10 mouse cellular contexts compared by ENCODE assay signal in the genomic region with DNA sequence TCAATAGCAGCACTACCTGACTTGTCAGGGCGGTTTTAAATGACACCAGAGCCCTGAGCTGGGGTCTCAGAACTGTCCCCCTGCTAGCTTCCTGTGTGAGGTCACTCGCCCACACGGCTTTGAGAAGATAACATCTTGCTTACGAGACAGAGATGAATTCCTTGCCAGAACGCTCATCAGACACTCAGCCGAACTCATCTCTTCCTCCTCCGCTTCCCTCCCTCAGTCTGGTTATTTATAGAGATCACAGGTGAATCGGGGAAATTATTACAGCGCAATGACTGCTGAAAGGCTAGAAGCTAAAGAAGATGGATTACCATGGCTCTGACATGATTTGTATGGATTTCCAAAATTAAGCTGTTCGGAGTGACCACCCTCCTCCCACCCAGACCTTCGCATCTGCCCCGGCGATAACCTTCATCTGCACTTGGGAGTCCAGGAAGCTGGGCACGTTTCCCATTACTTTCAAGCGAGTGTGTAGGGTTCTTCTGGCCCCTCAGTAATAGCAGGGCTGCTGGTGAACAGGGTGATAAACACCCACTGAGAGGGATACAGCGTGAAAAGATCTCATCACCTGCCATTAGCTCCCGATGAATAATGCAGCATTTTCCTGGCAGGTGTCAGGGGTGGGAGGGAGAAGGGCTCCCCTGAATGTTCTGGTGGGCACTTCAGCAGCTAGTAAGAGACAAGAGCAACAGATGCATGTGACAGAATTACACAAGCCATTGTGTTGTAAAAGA.
DNase-seq lines count a peak whose midpoint lies in the region; ATAC-seq and TF ChIP-seq lines count a peak whose summit lies in the region.
"Had no signal": no experiment of that assay in that cellular context is flagged by ENCODE, and none has a peak within 500 bp of the region (broad histone marks: within the 10 kb centered on the region; RNA-seq: fewer than 3 reads in every experiment).

No protein-coding gene starts in this region.

- no peak for DNase-seq in kidney, postnatal 36 days
- DNase-seq in frontal cortex, postnatal 36 days (ENCODE audit: low spot score in 2 of 2) = peak; percentile 32 to 42
- DNase-seq: kidney, adult 11 months; lung, adult 2 months had no signal

- H3K36me3 ChIP-seq in kidney, embryonic 16.5 days (ENCODE audit: insufficient read depth, low read length) = no peaks in the 10 kb centered on the region
- H3K36me3 ChIP-seq in midbrain, embryonic 15.5 days (replicated peaks) = no peaks in the 10 kb centered on the region
- H3K36me3 ChIP-seq in intestine, embryonic 15.5 days = no peaks in the 10 kb centered on the region
- H3K36me3 ChIP-seq: embryonic facial prominence, embryonic 13.5 days had no signal

- no peak for TF ChIP-seq POLR2A in cortical plate, adult 2 months (IDR thresholded peaks at IDR 0.05; ENCODE audit: extremely low read depth, insufficient read depth, low read length)

- TF ChIP-seq CTCF in cortical plate, adult 2 months (IDR thresholded peaks at IDR 0.05; ENCODE audit: extremely low read depth, insufficient read depth, low read length) = no peak

- no peaks in the 10 kb centered on the region for H3K9me3 ChIP-seq in kidney, embryonic 16.5 days (ENCODE audit: low read length)
- H3K9me3 ChIP-seq in midbrain, embryonic 15.5 days = no peaks in the 10 kb centered on the region
- H3K9me3 ChIP-seq in intestine, embryonic 15.5 days = no peaks in the 10 kb centered on the region
- H3K9me3 ChIP-seq: embryonic facial prominence, embryonic 13.5 days had no signal

- H3K4me3 ChIP-seq in kidney, embryonic 16.5 days (ENCODE audit: low read length) = no peak overlapping the region
- H3K4me3 ChIP-seq in cortical plate, adult 2 months (ENCODE audit: insufficient read depth, low read length) = 0 out of 2 replicates have a peak overlapping the region, but pooled peaks have one; percentile 19
- peak overlapping the region; percentile 8; the same call in 1 of the 2 replicates for H3K4me3 ChIP-seq in midbrain, embryonic 15.5 days
- no peak overlapping the region for H3K4me3 ChIP-seq in intestine, embryonic 15.5 days (replicated peaks)
- H3K4me3 ChIP-seq: embryonic facial prominence, embryonic 13.5 days had no signal

- 0 out of 2 replicates have a peak overlapping the region, but pooled peaks have one; percentile 8 for H3K4me2 ChIP-seq in kidney, embryonic 16.5 days (replicated peaks; ENCODE audit: low read depth, low read length)
- peak overlapping the region; percentile 26 for H3K4me2 ChIP-seq in midbrain, embryonic 15.5 days
- no peak overlapping the region for H3K4me2 ChIP-seq in intestine, embryonic 15.5 days (replicated peaks)
- H3K4me2 ChIP-seq: embryonic facial prominence, embryonic 13.5 days had no signal

- WGBS in kidney, embryonic 16.5 days = 8% methylated on average over 17 of the region's 17 CpGs
- WGBS in midbrain, embryonic 15.5 days = 37% methylated on average over 17 of the region's 17 CpGs
- 27% methylated on average over 17 of the region's 17 CpGs for WGBS in intestine, embryonic 15.5 days

- H3K4me1 ChIP-seq in kidney, embryonic 16.5 days (ENCODE audit: insufficient read depth, low read length) = peaks cover 8% of the 10 kb centered on the region
- H3K4me1 ChIP-seq in cortical plate, adult 2 months (ENCODE audit: control insufficient read depth, insufficient read depth, low read length) = no peaks in the 10 kb centered on the region
- peaks cover 11% of the 10 kb centered on the region for H3K4me1 ChIP-seq in midbrain, embryonic 15.5 days
- H3K4me1 ChIP-seq in intestine, embryonic 15.5 days (replicated peaks) = no peaks in the 10 kb centered on the region
- H3K4me1 ChIP-seq: embryonic facial prominence, embryonic 13.5 days had no signal

- no peak for ATAC-seq in kidney, embryonic 16.5 days (ENCODE audit: low FRiP score, low TSS enrichment)
- peak; percentile 75 for ATAC-seq in midbrain, embryonic 15.5 days (replicated peaks)
- no peak for ATAC-seq in intestine, embryonic 15.5 days
- ATAC-seq in erythroblast, adult 5-6 weeks (replicated peaks; ENCODE audit: low FRiP score, poor library complexity, severe bottlenecking) = no peak

- H3K27me3 ChIP-seq in kidney, embryonic 16.5 days (ENCODE audit: insufficient read depth, low read length) = no peaks in the 10 kb centered on the region
- H3K27me3 ChIP-seq in midbrain, embryonic 15.5 days (replicated peaks) = no peaks in the 10 kb centered on the region
- H3K27me3 ChIP-seq in intestine, embryonic 15.5 days (replicated peaks) = no peaks in the 10 kb centered on the region
- H3K27me3 ChIP-seq: embryonic facial prominence, embryonic 13.5 days had no signal

- H3K27ac ChIP-seq in kidney, embryonic 16.5 days (ENCODE audit: low read length) = no peak overlapping the region
- H3K27ac ChIP-seq in cortical plate, adult 2 months (ENCODE audit: insufficient read depth, low read length) = peak overlapping the region; percentile 57; the same call in 1 of the 2 replicates
- H3K27ac ChIP-seq in midbrain, embryonic 15.5 days = peak overlapping the region; percentile 30
- no peak overlapping the region for H3K27ac ChIP-seq in intestine, embryonic 15.5 days
- H3K27ac ChIP-seq: embryonic facial prominence, embryonic 13.5 days had no signal

- H3K9ac ChIP-seq in kidney, embryonic 16.5 days (replicated peaks; ENCODE audit: low read length) = no peak overlapping the region
- H3K9ac ChIP-seq in midbrain, embryonic 15.5 days = no peak overlapping the region
- no peak overlapping the region for H3K9ac ChIP-seq in intestine, embryonic 15.5 days
- H3K9ac ChIP-seq: embryonic facial prominence, embryonic 13.5 days had no signal

Comparison
In these comparisons a context has a peak if more than half of its experiments do, and no peak if none do; other contexts are left out.
1. H3K27ac ChIP-seq: peak in cortical plate, adult 2 months (single experiment) and midbrain, embryonic 15.5 days (single experiment); none in kidney, embryonic 16.5 days (single experiment) and intestine, embryonic 15.5 days (single experiment).
2. H3K4me3 ChIP-seq: peak in cortical plate, adult 2 months (single experiment) and midbrain, embryonic 15.5 days (single experiment); none in kidney, embryonic 16.5 days (single experiment) and intestine, embryonic 15.5 days (single experiment).
3. DNase-seq: peak in frontal cortex, postnatal 36 days (2 of 2); none in kidney, postnatal 36 days (0 of 2).